Mouse (Mus musculus) bone marrow, adult 2 months (tissue): ENCODE measurements around the gene Gng3. TPM values are rescaled to one million over a fixed set of nuclear protein-coding genes. Genes with fewer than 3 reads are reported as not detected.
A peak's percentile ranks its signal among the peaks of the same experiment; 100 is the strongest.

Experiments
- H3K27ac ChIP-seq: fragments of 200-500 bp; 2 replicates; pipeline ENCODE4 v1.5.1; 2012; ENCODE audit warnings: low read depth, mild to moderate bottlenecking, control low read depth, inconsistent platforms, low read length; ENCODE audit not compliant: control insufficient read depth, poor library complexity, insufficient read depth
- H3K4me1 ChIP-seq: fragments of 200-500 bp; 2 replicates; pipeline ENCODE4 v1.6.1; 2011; ENCODE audit warnings: low read length; ENCODE audit not compliant: control insufficient read depth, insufficient read depth
- H3K4me3 ChIP-seq: fragments of 200-500 bp; replicated peaks from 2 replicates; pipeline ENCODE3; 2011; ENCODE audit warnings: mild to moderate bottlenecking, low read depth, low read length, control low read depth; ENCODE audit not compliant: control insufficient read depth
- CTCF ChIP-seq: fragments of 200-500 bp; IDR thresholded peaks from 2 replicates; pipeline ENCODE4 v1.5.1; 2011; ENCODE audit warnings: low read length, control low read depth; ENCODE audit not compliant: control insufficient read depth, insufficient read depth
- POLR2A ChIP-seq: fragments of 200-500 bp; IDR thresholded peaks from 2 replicates; pipeline ENCODE4 v1.6.1; 2011; ENCODE audit warnings: low read depth, mild to moderate bottlenecking, control low read depth, low read length, borderline replicate concordance; ENCODE audit not compliant: control insufficient read depth
- WGBS: fragments of 180-500 bp; shearing (Covaris S2); methylation state at CpG from one replicate; pipeline ENCODE4 v1.1.7; 2018; 5-methylcytosine and 5-hydroxymethylcytosine counted together
- polyA plus RNA-seq: library from polyadenylated mRNA; stranded (reverse); fragments of >200 nt; gene quantifications from 2 replicates; pipeline ENCODE4 v1.2.4, GENCODE M21; 2011; ENCODE audit warnings: low replicate concordance; ENCODE audit not compliant: missing spikeins, insufficient read depth, insufficient read length

Gng3 gene
- polyA plus RNA-seq, 1 experiment = 1.5 TPM

GRCm38 (mm10) chr19:8852236-8852928 lies 13.4 kb upstream of the Gng3 start:
- TF ChIP-seq CTCF (no peak), POLR2A (no peak)
- Histone ChIP-seq H3K4me1 (no peaks in the 10 kb centered on the region), H3K4me3 (no peak overlapping the region), H3K27ac (no peak overlapping the region)
- 74% methylated on average over 10 of the region's 10 CpGs for WGBS

DNA sequence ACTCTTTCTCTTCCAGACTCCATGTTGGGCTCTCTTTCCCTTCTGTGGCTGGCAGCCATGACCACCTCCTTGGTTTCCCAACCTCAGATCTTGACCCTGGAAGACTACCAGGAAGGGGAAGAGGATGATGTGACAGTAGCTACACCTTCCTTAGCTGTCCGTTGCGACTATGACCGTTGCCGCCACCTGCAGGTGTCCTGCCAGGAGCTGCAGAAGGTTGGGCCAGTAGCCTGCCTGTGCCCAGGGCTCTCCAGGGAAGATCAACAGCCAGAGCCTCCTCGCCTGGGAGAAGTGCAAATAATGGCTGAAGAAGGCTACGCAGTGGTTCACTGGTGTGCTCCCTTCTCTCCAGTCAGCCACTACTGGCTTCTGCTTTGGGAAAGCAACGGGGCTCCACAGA lies 12.6 kb upstream of the Gng3 start:
- Histone ChIP-seq H3K4me3 (no peak overlapping the region), H3K27ac (no peak overlapping the region), H3K4me1 (no peaks in the 10 kb centered on the region)
- TF ChIP-seq POLR2A (no peak), CTCF (no peak)
- WGBS = 69% methylated on average over 7 of the region's 7 CpGs

- no peak for TF ChIP-seq CTCF
- no peak for TF ChIP-seq POLR2A
- Histone ChIP-seq H3K27ac (no peak within 1 kb of the TSS), H3K4me1 (no peaks in the 10 kb centered on the region), H3K4me3 (no peak within 1 kb of the TSS)
- WGBS = 59% methylated on average over 7 of the region's 7 CpGs
These were observed 11.5 kb upstream of the Gng3 start, which contains the start of gene Lrrn4cl for GRCm38 (mm10) chr19:8850402-8850901. Lrrn4cl (plus strand) TSS chr19:8850768.

GRCm38 (mm10) chr19:8848356-8848755 lies 9.4 kb upstream of the Gng3 start:
- WGBS = 86% methylated on average over 5 of the region's 5 CpGs
- no peaks in the 10 kb centered on the region for H3K4me1 ChIP-seq
- H3K4me3 ChIP-seq = no peak overlapping the region
- H3K27ac ChIP-seq = no peak overlapping the region
- TF ChIP-seq POLR2A = no peak
- no peak for TF ChIP-seq CTCF

- Histone ChIP-seq H3K27ac (no peak overlapping the region), H3K4me3 (no peak overlapping the region), H3K4me1 (no peaks in the 10 kb centered on the region; the same call in 1 of the 2 replicates)
- TF ChIP-seq POLR2A (no peak), CTCF (peak; percentile 39)
- 56% methylated on average over 5 of the region's 5 CpGs for WGBS
These were observed 5.6 kb upstream of the Gng3 start for GRCm38 (mm10) chr19:8844371-8845129.

DNA sequence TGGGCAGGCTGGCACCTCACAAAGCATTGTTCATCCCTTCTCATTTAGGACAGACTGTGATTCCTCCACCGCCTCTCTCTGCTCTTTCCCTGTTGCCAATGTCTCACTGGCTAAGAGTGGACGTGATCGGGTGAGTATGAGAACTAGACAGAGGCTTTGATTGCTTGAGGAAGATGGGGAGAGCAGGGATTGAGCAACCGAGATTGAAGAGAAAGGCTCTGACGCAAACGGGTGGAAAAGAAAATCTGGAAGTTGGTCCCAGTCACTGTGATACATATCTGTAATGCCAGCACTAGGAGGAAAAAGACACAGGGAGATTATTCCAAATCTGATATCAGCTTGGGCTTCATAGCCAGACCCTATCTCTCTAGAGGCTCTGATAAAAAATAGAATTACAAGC lies 4.0 kb upstream of the Gng3 start:
- TF ChIP-seq CTCF (no peak), POLR2A (no peak)
- Histone ChIP-seq H3K4me1 (no peaks in the 10 kb centered on the region; the same call in 1 of the 2 replicates), H3K27ac (no peak overlapping the region), H3K4me3 (no peak overlapping the region)
- WGBS = 53% methylated on average over 6 of the region's 6 CpGs

GRCm38 (mm10) chr19:8841012-8841411 lies 2.0 kb upstream of the Gng3 start:
- Histone ChIP-seq H3K4me1 (peaks cover 2% of the 10 kb centered on the region; the same call in 1 of the 2 replicates), H3K27ac (no peak overlapping the region), H3K4me3 (no peak overlapping the region)
- no peak for TF ChIP-seq CTCF
- no peak for TF ChIP-seq POLR2A
- 74% methylated on average over 7 of the region's 7 CpGs for WGBS

DNA sequence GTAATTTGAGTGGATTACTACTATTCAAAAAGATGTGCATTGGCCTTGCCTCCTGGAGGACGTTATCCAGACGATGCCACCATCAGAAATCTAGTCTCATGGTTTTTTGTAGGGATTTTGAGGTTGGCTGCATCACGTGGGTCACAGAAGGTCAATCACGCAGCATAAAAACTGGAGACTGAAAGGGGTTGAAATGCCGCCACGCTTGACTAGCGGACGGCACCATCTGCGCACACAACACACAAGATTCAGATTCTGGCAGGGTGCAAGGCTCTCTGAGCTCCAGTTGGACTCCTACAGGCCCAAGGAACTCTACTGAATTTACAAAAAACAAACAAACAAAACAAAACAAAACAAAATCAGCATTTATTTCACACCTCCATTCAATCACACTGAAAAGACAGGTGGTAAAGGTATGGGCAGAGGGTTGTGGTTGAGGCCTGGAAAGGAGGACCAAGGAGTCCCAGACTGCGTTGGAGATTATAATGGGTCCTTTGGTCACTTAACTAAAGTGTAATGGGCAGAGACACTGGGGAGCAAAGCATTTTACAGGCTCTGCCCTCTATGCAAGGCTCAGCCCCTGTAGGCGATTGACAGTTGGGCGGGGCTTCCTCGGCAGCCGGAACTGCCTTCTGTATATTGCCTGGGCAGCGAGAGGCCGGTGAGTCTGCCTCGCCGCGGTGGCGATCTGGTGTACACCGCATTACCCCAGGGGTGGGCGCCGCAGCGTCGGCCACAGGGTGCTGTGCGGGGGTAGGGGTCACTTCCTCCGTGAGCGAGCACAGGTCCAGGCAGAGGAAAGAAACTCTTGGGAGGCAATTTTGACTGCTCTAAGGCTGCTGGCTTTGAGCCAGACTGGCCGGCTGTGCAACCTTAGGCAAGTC lies 1.2 kb upstream of the Gng3 start:
- 26% methylated on average over 29 of the region's 29 CpGs for WGBS
- Histone ChIP-seq H3K27ac (peak overlapping the region; percentile 47), H3K4me3 (peak overlapping the region; percentile 81), H3K4me1 (peaks cover 2% of the 10 kb centered on the region; the same call in 1 of the 2 replicates)
- no peak for TF ChIP-seq CTCF
- TF ChIP-seq POLR2A = peak; percentile 74; the same call in 1 of the 2 replicates
